Mouse (Mus musculus) left cerebral cortex, postnatal 14 days (tissue): ENCODE results near the gene Adipoq. TPM values are rescaled to one million over a fixed set of nuclear protein-coding genes. Genes with fewer than 3 reads are reported as not detected.

Source experiments
- DNase-seq, 2 experiments: peaks; one replicate each; pipeline ENCODE4 v3.0.0; 2021 to 2022; ENCODE audit warnings: low spot score in 2 of 2, mixed read lengths in 1 of 2
- intact Hi-C: fragments of 180-260 bp; cut with DNase I; formaldehyde crosslinking; loops from one replicate; pipeline ENCODE4 v1.15.1; 2025
- total RNA-seq, 2 experiments: library from RNA; stranded (reverse); gene quantifications; 2 replicates each; pipeline ENCODE4 v1.2.3; 2021

Adipoq gene
- total RNA-seq, 2 experiments from 2014 or later: not detected

DNA sequence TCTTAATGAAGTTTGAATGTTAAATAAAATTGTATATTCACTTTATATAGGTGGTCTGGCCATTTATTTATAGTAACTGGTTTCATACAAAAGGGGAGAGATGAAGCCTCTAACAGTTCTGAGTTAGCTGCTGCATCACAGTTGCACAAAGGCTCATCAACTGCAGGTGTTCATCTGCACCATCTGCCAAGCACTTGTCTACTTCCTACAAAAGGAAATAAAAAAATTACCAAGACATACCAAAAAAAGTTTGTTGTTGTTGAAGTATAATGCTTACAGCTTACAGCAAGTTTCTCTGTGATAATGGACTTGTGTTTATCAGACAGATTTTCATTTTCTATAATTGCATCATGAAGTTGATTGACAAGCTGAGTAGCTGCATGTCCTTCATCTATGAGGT is 32.4 kb upstream of the Adipoq start:
- intact Hi-C loops: loop anchor here (10.0 kb wide), 1 partner anchor 239 kb away; no protein-coding TSS in a partner anchor
- no peak for DNase-seq

DNA sequence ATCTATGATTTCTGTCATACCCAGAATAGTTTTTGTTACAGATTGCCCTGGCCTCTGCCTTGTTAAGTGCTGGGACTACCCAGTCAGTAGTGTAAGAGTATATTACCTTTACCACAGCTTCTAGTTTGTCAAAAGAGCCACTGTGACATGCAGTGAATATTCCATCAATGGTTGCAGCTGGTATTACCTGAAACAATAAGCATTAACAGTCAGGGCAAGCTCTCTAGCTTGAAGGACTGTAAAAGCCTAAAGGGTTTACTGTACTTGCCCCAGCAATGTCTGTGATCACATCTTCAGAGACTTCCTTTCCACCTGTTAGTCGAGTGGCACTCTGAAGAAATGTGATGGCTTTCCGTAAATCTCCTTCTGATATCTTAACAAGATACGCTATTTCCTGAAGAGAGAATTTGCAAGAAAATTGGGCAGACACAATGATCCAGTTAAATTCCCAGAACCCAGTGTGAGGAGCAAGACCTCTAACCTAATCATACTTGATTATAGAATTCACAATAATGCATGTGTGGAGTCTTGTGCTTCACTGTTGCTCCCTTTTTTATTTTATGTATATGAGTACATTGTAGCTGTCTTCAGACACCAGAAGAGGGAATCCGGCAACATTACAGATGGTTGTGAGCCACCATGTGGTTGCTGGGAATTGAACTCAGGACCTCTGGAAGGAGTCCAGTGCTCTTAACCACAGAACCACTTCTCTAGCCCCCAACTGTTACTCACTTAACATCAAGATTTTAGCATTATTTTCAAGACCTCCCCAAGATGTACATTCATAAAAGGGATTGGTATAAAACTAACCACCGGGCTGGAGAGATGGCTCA is 31.8 kb upstream of the Adipoq start:
- DNase-seq: no peak
- intact Hi-C loops: loop anchor here (10.0 kb wide), 1 partner anchor 240 kb away; no protein-coding TSS in a partner anchor

DNA sequence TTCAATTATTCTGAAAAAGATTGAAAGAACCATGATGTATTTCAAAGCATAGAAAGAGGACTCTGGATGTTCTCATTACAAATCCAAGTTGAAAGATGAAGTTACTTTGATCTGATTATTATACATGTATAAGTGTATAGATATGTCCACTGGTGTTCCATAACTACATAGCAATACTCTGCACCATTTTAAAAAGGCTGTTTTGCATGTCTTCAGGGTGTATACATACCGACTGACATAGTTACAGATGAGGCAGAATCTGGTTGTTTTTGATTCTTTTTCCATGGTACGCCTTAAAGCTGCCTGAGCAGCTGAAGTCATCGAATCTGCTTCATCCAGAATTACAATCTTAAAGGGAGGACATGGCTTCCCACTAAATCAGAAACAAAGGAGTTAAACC is 30.9 kb upstream of the Adipoq start:
- intact Hi-C loops: loop anchor here (10.0 kb wide), 1 partner anchor 241 kb away; no protein-coding TSS in a partner anchor
- no peak for DNase-seq

DNA sequence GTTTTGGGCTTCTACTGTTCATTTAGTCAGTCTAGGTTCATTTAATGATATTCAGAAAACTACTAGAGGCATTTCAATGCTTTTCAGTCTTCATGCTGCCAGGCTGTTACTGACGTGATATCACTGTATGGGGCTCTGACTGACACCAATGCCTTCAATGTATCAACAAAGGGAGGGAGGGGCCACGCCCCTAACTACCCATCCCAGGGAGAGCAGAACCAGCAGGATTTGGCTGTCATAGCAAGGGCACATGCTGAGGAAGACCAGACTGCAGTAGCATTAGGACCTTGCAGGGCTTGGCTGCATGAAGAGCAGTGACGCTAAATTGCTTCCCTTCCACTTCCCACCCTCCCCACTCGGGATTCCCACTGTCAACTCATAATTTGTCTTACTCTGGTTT is 29.2 kb upstream of the Adipoq start:
- DNase-seq: no peak
- intact Hi-C loops: loop anchor here (10.0 kb wide), 1 partner anchor 242 kb away; no protein-coding TSS in a partner anchor

DNA sequence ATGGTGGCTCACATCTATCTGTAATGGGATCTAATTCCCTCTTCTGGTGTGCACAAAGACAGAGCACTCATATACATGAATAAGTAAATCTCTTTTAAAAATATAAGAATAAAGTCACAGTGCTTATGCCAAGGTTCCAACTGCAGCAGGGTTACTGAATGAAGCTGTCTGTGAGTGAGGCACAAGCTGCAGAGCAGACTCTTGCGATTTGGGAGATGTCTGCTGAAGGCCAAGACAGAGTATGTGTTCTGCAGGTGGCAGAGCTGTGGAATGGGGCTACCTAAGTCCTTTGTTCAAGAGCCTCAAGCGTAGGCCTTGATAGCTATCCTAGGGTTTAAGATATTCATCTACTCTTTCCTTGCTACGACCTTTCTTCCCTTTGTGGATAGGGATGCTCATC is 23.9 kb upstream of the Adipoq start:
- DNase-seq: no peak

DNA sequence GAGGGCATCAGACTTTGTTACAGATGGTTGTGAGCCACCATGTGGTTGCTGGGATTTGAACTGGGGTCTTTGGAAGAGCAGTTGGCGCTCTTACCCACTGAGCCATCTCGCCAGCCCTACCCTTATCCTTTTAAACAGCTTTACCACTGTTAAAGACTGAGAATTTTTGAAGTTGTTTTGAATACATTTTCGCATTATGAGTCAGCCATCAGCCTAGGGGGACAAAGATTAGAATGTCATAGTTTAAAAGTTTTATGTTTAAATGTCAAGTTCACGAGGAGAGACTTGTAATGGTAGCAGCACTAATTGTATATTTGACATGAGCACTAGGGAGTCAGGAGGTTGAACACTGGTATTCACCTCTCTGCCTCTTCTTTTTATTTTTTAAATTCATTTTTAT is 23.2 kb upstream of the Adipoq start:
- intact Hi-C loops: no loop called here

More for the DNA sequence above, 23.9 kb upstream of the Adipoq start:
- intact Hi-C loops: no loop called here

GRCm38 (mm10) chr16:23124398-23124797 is 21.9 kb upstream of the Adipoq start:
- DNase-seq: no peak
- intact Hi-C loops: no loop called here

More for the DNA sequence above, 23.2 kb upstream of the Adipoq start:
- DNase-seq: no peak

GRCm38 (mm10) chr16:23127311-23127672 is 19.0 kb upstream of the Adipoq start:
- no peak for DNase-seq
- intact Hi-C loops: loop anchor here (1.0 kb wide), 1 partner anchor 20 kb away; the partner anchor contains the start of gene Eif4a2

- DNase-seq: peak; percentile 90 to 94
- intact Hi-C loops: loop anchor here (1.0 kb wide), 1 partner anchor 21 kb away; the partner anchor contains the start of gene Eif4a2
Measured at GRCm38 (mm10) chr16:23127673-23128375, 18.5 kb upstream of the Adipoq start, which contains the start of gene Rfc4. Rfc4 (minus strand) TSS chr16:23127737.

GRCm38 (mm10) chr16:23130303-23130702 is 16.0 kb upstream of the Adipoq start:
- DNase-seq: no peak

DNA sequence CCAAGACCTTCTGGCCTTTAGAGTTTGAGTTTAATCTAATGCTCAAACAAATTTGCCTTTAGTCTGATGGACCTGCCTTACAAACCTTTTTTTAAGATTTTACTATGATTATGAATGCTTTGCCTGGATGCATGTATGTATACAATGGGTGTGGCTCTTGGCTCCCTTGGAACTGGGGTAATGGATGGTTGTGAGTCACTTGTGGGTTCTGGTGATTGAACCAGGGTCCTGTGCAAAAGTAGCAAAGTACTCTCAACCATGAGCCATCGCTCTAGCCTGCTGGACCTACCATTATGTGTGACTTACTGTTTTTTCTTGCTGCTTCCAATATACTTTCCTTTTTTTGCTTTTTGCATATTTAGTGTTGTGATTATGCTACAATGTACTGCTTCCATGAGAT is 14.0 kb upstream of the Adipoq start:
- DNase-seq: no peak
- intact Hi-C loops: loop anchor here (5.0 kb wide), 1 partner anchor 45 kb away; no protein-coding TSS in a partner anchor

More at GRCm38 (mm10) chr16:23130303-23130702, 16.0 kb upstream of the Adipoq start:
- intact Hi-C loops: loop anchor here (5.0 kb wide), 1 partner anchor 43 kb away; no protein-coding TSS in a partner anchor

DNA sequence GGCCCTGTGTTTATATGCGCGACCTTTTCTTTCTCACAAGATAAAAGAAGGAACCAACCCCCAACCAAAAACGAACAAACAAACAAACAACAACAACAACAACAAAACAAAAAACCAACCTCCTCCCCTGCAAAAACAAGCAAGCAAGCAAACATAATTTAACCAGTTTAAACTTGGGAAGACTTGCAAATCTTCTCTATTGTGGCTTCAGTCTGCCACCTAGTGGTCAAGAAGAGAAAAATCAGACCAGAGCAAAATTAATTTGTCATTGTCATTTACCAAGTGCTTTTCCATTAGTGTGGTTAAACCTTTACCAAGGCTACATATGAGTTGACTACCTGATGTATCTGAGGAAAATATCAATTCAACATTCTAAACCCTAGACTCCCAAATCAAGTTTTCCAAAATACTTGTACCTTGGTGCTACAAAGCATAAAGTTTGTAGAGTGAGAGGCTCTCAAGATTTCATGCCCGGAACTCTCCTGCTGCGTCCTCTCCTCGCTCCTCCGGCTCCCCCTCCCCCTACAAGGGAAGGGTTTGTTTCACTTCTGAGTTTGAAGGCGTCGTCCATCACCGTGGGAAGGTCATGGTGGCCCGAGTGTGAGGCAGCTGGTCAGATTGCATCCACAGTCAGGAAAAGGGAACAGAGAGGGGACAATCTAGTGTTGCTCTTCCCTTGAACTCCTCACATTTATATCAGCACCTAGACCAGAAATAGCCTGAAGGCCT is 10.8 kb upstream of the Adipoq start:
- intact Hi-C loops: loop anchor here (2.0 kb wide), 1 partner anchor 259 kb away; no protein-coding TSS in a partner anchor
- no peak for DNase-seq

GRCm38 (mm10) chr16:23136406-23136970 is 9.8 kb upstream of the Adipoq start:
- intact Hi-C loops: loop anchor here (2.0 kb wide), 1 partner anchor 260 kb away; no protein-coding TSS in a partner anchor
- no peak for DNase-seq

- DNase-seq: no peak
- intact Hi-C loops: no loop called here
Measured at GRCm38 (mm10) chr16:23140911-23141310, 5.4 kb upstream of the Adipoq start.

DNA sequence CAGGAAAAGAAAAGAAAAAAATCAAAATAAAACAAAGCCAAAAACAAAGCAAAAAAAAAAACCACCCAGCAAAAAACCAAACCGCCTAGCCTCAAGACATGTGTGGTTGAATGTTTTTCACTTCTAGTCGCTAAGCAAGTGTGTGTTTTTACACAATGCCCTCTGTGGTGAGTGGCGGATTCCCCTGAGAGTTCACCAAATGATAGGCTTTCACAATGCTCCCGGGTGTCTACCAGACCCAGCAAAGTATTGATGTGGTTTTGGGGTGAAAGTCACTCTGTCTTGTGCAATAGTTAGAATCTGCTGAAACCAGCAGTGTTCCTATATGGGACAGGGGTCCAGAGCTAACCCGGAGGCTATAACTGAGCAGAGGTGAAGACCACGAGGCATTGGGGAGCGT is 2.0 kb upstream of the Adipoq start:
- intact Hi-C loops: no loop called here
- DNase-seq: no peak

DNA sequence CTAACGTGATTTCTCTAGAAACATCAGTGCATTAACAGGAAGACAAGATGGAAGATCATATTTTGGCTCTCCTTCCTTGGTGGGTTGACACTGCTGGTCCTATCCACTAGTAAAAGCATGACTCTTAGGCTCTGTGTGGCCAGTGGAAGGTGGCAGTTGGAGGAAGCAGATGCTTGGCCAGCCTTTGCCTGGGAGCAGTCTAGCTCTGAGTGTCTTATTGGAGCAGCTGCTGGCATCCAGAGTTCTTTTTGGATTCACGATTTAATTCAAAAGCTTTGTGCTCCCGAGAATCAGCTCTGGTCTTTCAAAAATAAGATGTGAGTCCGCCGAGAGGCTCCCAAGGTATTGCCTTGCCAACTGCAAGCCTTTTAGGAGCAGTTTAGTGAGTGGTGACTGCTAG is 1.1 kb upstream of the Adipoq start:
- no peak for DNase-seq
- intact Hi-C loops: no loop called here

DNA sequence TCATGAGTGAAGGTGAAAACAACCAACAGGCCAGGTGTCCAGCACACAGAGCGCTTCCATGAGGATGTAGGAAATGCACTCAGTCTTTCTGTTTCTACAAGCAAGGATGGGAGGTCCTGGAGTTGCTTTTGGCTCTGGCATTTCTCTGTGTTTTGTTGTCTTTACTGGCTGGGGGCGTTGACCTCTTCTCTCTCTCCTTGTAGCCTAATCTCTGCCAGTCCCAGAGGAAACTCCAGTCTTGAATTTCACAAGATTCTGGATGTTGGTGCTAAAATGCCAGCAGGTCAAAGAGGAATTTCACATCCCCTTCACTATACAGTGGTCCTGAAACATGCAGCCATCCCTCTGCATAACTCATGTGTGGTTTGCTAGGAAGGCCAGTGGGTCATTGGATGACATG is 2.6 kb downstream of the Adipoq start:
- DNase-seq: no peak
- intact Hi-C loops: no loop called here

DNA sequence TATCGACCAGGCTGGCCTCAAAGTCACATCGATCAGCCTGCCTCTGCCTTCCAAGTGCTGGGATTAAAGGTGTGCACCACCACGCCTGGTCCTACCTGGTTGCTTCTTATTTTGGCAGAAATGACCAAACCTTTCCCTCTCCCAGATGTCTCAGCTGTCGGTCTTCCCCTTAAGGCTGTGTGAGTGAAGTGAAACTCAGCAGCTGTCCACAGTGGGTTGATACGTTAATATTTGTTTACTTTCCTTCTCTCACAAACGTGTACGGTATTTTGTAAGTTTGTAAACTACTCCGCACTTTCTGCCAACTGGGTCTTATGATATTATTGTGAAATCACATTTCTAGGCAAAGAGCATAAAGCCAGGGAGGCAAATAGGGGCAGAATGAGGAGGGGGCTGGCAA is 3.1 kb downstream of the Adipoq start:
- intact Hi-C loops: no loop called here
- no peak for DNase-seq

DNA sequence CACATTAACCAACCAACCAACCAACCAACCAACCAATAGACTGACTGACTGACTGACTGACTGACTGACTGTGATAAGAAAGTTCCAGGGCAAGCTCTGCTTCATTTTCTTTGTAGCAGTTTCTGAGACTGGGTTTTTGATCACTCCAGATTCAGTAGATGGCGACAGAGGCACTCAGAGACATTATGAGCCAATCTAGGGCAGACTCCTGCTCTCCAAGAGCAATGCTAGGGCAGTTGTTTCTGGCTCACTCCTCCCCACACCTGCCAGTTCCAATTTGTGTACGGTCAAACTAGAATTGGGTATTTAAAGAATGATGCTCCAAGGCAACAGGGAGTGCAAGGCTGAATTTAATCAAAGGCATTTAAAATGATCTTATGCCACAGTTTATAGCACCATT is 5.1 kb downstream of the Adipoq start:
- DNase-seq: peak; percentile 60 to 63
- intact Hi-C loops: loop anchor here (2.0 to 5.0 kb wide), 2 partner anchors 71 to 251 kb away; partner anchors contain the start of gene St6gal1
